Mouse (Mus musculus): ENCODE data around the gene Krtap1-3. TPM values are rescaled to one million over a fixed set of nuclear protein-coding genes. Genes with fewer than 3 reads are reported as not detected.

Gene Krtap1-3
- polyA plus RNA-seq, 1 experiment, result not detected

DNA sequence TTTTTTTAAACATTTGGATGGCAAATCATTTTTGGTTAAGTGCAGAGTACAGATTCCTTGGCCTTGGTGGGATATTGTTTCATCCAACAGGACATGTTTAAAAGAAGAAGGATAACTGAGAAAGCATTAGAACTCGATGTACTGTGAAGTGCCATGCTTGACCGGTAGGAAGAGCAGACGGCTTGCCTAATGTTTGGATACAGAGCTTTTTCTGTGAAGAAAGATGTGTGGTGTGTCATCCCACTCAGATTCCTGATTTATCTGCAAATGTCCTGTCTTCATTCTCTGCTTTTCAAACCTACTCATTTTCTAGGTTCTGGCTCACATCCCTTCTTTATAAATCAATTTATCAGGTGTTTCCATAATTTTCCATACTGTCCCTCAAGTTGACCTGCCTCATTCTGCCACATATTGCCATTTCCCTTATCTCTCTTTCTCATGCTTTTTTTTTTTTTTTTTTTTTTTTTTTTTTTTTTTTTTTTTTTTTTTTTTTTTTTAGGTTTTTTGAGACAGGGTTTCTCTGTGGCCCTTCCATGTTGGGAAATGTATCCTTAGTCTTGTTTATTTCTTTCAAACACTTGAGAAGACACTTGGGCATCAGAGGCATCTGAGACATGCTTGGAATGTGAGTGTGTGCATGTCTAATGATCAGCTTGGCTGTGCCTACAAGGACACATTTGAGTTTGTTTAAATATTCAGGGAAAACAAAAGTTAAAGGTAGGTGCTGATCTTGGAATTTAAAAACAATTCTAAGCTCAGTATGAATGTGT, 33.0 kb downstream of the Krtap1-3 start:
- Histone ChIP-seq H3K4me3 (ENCODE audit: control insufficient read depth, low read depth, low read length) (no peak overlapping the region), H3K36me3 (ENCODE audit: control insufficient read depth, insufficient read depth, low read length) (no peaks in the 10 kb centered on the region), H3K4me1 (ENCODE audit: control insufficient read depth, insufficient read depth, low read length) (no peaks in the 10 kb centered on the region), H3K27me3 (ENCODE audit: control insufficient read depth, insufficient read depth, low read length) (no peaks in the 10 kb centered on the region), H3K27ac (ENCODE audit: control insufficient read depth, insufficient read depth, low read depth, low read length) (no peak overlapping the region)
- TF ChIP-seq CTCF (IDR thresholded peaks at IDR 0.05; ENCODE audit: control insufficient read depth, insufficient read depth, insufficient replicate concordance, low read depth, low read length) (no peak), POLR2A (IDR thresholded peaks at IDR 0.05; ENCODE audit: control insufficient read depth, low read depth, low read length) (no peak)

DNA sequence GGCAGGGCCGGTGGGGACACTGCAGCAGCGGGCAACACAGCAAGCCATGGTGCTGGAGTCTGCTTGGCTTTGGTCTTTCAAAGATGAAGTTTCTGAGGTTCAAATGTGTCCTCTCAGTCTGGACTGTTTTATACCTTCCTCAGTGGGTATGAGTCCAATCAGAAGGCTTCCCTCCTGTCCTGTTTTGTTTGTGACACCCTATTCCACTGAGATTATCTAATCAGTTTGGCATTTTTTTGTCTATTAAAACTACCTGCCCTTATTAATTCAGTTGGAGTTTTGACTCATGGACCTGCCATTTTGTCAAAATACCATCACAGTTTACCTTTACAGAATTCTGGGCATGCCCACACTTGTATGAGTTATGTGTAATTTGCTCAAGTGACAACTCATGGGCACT, 34.4 kb downstream of the Krtap1-3 start, which contains the start of gene Krtap3-2:
Krtap3-2 (minus strand) TSS at position 101 of the 400 bp plus-strand sequence.
- Histone ChIP-seq H3K36me3 (ENCODE audit: control insufficient read depth, insufficient read depth, low read length) (no peaks in the 10 kb centered on the region), H3K4me3 (ENCODE audit: control insufficient read depth, low read depth, low read length) (no peak within 1 kb of the TSS), H3K4me1 (ENCODE audit: control insufficient read depth, insufficient read depth, low read length) (no peaks in the 10 kb centered on the region), H3K27ac (ENCODE audit: control insufficient read depth, insufficient read depth, low read depth, low read length) (no peak within 1 kb of the TSS), H3K27me3 (ENCODE audit: control insufficient read depth, insufficient read depth, low read length) (no peaks in the 10 kb centered on the region)
- TF ChIP-seq CTCF (IDR thresholded peaks at IDR 0.05; ENCODE audit: control insufficient read depth, insufficient read depth, insufficient replicate concordance, low read depth, low read length), result no peak
- no peak for TF ChIP-seq POLR2A (IDR thresholded peaks at IDR 0.05; ENCODE audit: control insufficient read depth, low read depth, low read length)

DNA sequence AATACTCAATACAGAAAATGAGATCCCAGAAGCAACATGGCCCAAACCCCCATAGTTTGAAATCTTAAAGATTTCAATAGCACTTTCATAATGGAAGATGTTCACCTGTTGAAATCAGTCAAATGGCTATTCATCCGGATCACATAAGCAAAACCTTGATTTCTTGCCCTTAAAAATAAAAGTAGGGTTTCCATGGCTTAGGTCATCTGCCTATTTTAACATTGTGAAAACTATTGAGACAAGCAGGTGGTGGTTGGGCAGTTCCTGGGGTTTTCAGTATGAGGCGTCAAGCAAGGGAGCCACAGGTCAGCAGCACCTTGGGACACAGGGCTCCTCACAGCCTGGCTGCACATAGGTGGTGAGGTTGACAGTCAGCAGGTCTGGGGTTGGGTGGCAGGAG, 34.9 kb downstream of the Krtap1-3 start:
- H3K4me1 ChIP-seq (ENCODE audit: control insufficient read depth, insufficient read depth, low read length), result no peaks in the 10 kb centered on the region
- no peak overlapping the region for H3K4me3 ChIP-seq (ENCODE audit: control insufficient read depth, low read depth, low read length)
- H3K27me3 ChIP-seq (ENCODE audit: control insufficient read depth, insufficient read depth, low read length), result no peaks in the 10 kb centered on the region
- no peak for TF ChIP-seq POLR2A (IDR thresholded peaks at IDR 0.05; ENCODE audit: control insufficient read depth, low read depth, low read length)
- no peak for TF ChIP-seq CTCF (IDR thresholded peaks at IDR 0.05; ENCODE audit: control insufficient read depth, insufficient read depth, insufficient replicate concordance, low read depth, low read length)
- no peaks in the 10 kb centered on the region for H3K36me3 ChIP-seq (ENCODE audit: control insufficient read depth, insufficient read depth, low read length)
- H3K27ac ChIP-seq (ENCODE audit: control insufficient read depth, insufficient read depth, low read depth, low read length), result no peak overlapping the region

DNA sequence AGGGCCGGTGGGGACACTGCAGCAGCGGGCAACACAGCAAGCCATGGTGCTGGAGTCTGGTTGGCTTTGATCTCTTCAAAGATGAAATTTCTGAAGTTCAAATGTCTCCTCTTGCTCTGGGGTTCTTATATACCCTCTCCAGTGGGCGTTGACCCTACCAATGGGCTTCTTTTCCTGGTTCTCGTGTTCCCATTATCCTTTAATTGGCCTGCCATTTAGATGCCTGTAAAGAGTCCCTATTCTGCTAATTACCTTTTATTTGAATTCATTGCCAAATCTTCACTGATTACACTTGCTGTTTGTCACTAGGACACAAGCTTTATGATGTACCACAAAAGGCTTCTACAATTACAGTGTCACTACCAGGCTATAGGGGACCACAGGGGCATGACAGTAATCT, 40.4 kb downstream of the Krtap1-3 start, which contains the start of gene Krtap3-3:
Krtap3-3 (minus strand) TSS at position 101 of the 400 bp plus-strand sequence.
- H3K27me3 ChIP-seq (ENCODE audit: control insufficient read depth, insufficient read depth, low read length), result no peaks in the 10 kb centered on the region
- H3K4me1 ChIP-seq (ENCODE audit: control insufficient read depth, insufficient read depth, low read length), result no peaks in the 10 kb centered on the region
- TF ChIP-seq POLR2A (IDR thresholded peaks at IDR 0.05; ENCODE audit: control insufficient read depth, low read depth, low read length), result no peak
- no peak for TF ChIP-seq CTCF (IDR thresholded peaks at IDR 0.05; ENCODE audit: control insufficient read depth, insufficient read depth, insufficient replicate concordance, low read depth, low read length)
- no peaks in the 10 kb centered on the region for H3K36me3 ChIP-seq (ENCODE audit: control insufficient read depth, insufficient read depth, low read length)
- no peak within 1 kb of the TSS for H3K27ac ChIP-seq (ENCODE audit: control insufficient read depth, insufficient read depth, low read depth, low read length)
- H3K4me3 ChIP-seq (ENCODE audit: control insufficient read depth, low read depth, low read length), result no peak within 1 kb of the TSS

DNA sequence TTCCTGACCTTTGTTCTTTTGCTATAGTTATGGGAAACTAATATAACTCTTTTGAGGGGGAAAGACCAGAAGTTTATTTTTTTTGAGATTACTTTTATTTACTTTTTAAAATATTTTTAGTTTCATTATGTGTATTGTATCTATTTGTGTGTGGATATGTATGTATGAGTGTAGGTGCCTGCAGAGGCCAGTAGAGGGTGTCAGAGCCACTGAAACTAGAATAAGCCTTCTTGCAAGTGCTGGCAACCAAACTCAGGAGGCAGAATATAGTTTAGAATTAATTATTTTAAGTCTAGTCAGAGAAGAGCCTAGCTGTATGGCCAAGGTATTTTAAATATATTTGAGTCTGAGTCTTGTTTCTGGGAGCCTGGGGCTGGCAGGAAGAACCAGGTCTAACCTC, 43.2 kb downstream of the Krtap1-3 start:
- H3K27me3 ChIP-seq (ENCODE audit: control insufficient read depth, insufficient read depth, low read length), result no peaks in the 10 kb centered on the region
- H3K36me3 ChIP-seq (ENCODE audit: control insufficient read depth, insufficient read depth, low read length), result no peaks in the 10 kb centered on the region
- H3K27ac ChIP-seq (ENCODE audit: control insufficient read depth, insufficient read depth, low read depth, low read length), result no peak overlapping the region
- H3K4me3 ChIP-seq (ENCODE audit: control insufficient read depth, low read depth, low read length), result no peak overlapping the region
- no peaks in the 10 kb centered on the region for H3K4me1 ChIP-seq (ENCODE audit: control insufficient read depth, insufficient read depth, low read length)
- TF ChIP-seq CTCF (IDR thresholded peaks at IDR 0.05; ENCODE audit: control insufficient read depth, insufficient read depth, insufficient replicate concordance, low read depth, low read length) (no peak), POLR2A (IDR thresholded peaks at IDR 0.05; ENCODE audit: control insufficient read depth, low read depth, low read length) (no peak)

Other genes starting within 250 kb of the Krtap1-3 start
- gene Krt27, start 240.2 kb downstream of the Krtap1-3 start, polyA plus RNA-seq (2012; rRNA removed), result not detected in 2 replicates
- gene Krt28, start 216.4 kb downstream of the Krtap1-3 start, polyA plus RNA-seq (2012; rRNA removed), result 0.11 and 0.25 TPM in 2 replicates
- gene Krt10, start 202.0 kb downstream of the Krtap1-3 start, polyA plus RNA-seq (2012; rRNA removed), result 1.8 TPM in 2 replicates
- 0.07 TPM in 1 of 2 replicates, not detected in the other for gene Krt12, start 169.1 kb downstream of the Krtap1-3 start, polyA plus RNA-seq (2012; rRNA removed)
- gene Krt20, start 153.2 kb downstream of the Krtap1-3 start, polyA plus RNA-seq (2012; rRNA removed), result 0.06 and 0.14 TPM in 2 replicates
- gene Krt23, start 98.2 kb downstream of the Krtap1-3 start, polyA plus RNA-seq (2012; rRNA removed), result 0.24 and 0.53 TPM in 2 replicates
- 0.22 and 0.26 TPM in 2 replicates for gene Krt39, start 70.0 kb downstream of the Krtap1-3 start, polyA plus RNA-seq (2012; rRNA removed)
- not detected in 2 replicates for gene Krt40, start 48.2 kb downstream of the Krtap1-3 start, polyA plus RNA-seq (2012; rRNA removed)
- gene Krtap3-3, start 40.5 kb downstream of the Krtap1-3 start, polyA plus RNA-seq (2012; rRNA removed), result not detected in 2 replicates
- gene Krtap3-2, start 34.5 kb downstream of the Krtap1-3 start, polyA plus RNA-seq (2012; rRNA removed), result not detected in 2 replicates
- gene Gm11939, start 31.9 kb downstream of the Krtap1-3 start, polyA plus RNA-seq (2012; rRNA removed), result not detected in 2 replicates
- gene Krtap3-1, start 24.7 kb downstream of the Krtap1-3 start, polyA plus RNA-seq (2012; rRNA removed), result 0.48 TPM in 1 of 2 replicates, not detected in the other
- not detected in 2 replicates for gene Krtap1-5, start 10.3 kb downstream of the Krtap1-3 start, polyA plus RNA-seq (2012; rRNA removed)
- gene Krtap1-4, start 7.7 kb downstream of the Krtap1-3 start, polyA plus RNA-seq (2012; rRNA removed), result not detected in 2 replicates
- not detected in 2 replicates for gene Krtap9-3, start 6.8 kb upstream of the Krtap1-3 start, polyA plus RNA-seq (2012; rRNA removed)
- not detected in 2 replicates for gene Gm11938, start 12.0 kb upstream of the Krtap1-3 start, polyA plus RNA-seq (2012; rRNA removed)
- gene Gm11937, start 18.9 kb upstream of the Krtap1-3 start, polyA plus RNA-seq (2012; rRNA removed), result not detected in 2 replicates
- 0.13 and 0.26 TPM in 2 replicates for gene Krtap2-4, start 23.5 kb upstream of the Krtap1-3 start, polyA plus RNA-seq (2012; rRNA removed)
- not detected in 2 replicates for gene Gm11562, start 29.1 kb upstream of the Krtap1-3 start, polyA plus RNA-seq (2012; rRNA removed)
- gene Krtap4-1, start 36.9 kb upstream of the Krtap1-3 start, polyA plus RNA-seq (2012; rRNA removed), result not detected in 2 replicates
- gene Krtap4-2, start 43.7 kb upstream of the Krtap1-3 start, polyA plus RNA-seq (2012; rRNA removed), result not detected in 2 replicates
- gene Krtap4-7, start 52.8 kb upstream of the Krtap1-3 start, polyA plus RNA-seq (2012; rRNA removed), result not detected in 2 replicates
- gene Gm11555, start 58.9 kb upstream of the Krtap1-3 start, polyA plus RNA-seq (2012; rRNA removed), result not detected in 2 replicates
- not detected in 2 replicates for gene Gm11563, start 67.6 kb upstream of the Krtap1-3 start, polyA plus RNA-seq (2012; rRNA removed)
- 0.15 TPM in 1 of 2 replicates, not detected in the other for gene Krtap4-6, start 74.6 kb upstream of the Krtap1-3 start, polyA plus RNA-seq (2012; rRNA removed)
- gene Gm14190, start 99.4 kb upstream of the Krtap1-3 start, polyA plus RNA-seq (2012; rRNA removed), result not detected in 2 replicates
- not detected in 2 replicates for gene Gm14180, start 143.0 kb upstream of the Krtap1-3 start, polyA plus RNA-seq (2012; rRNA removed)
- gene Gm11595, start 181.6 kb upstream of the Krtap1-3 start, polyA plus RNA-seq (2012; rRNA removed), result not detected in 2 replicates
- gene Krtap4-8, start 189.4 kb upstream of the Krtap1-3 start, polyA plus RNA-seq (2012; rRNA removed), result not detected in 2 replicates
- not detected in 2 replicates for gene Krtap4-9, start 193.9 kb upstream of the Krtap1-3 start, polyA plus RNA-seq (2012; rRNA removed)
- not detected in 2 replicates for gene Gm11596, start 202.1 kb upstream of the Krtap1-3 start, polyA plus RNA-seq (2012; rRNA removed)
- gene Gm11569, start 207.6 kb upstream of the Krtap1-3 start, polyA plus RNA-seq (2012; rRNA removed), result not detected in 2 replicates
- gene Gm11554, start 213.1 kb upstream of the Krtap1-3 start, polyA plus RNA-seq (2012; rRNA removed), result not detected in 2 replicates
- gene Krtap4-13, start 218.6 kb upstream of the Krtap1-3 start, polyA plus RNA-seq (2012; rRNA removed), result 0.14 and 0.28 TPM in 2 replicates
- 0.22 and 0.34 TPM in 2 replicates for gene Gm11564, start 224.3 kb upstream of the Krtap1-3 start, polyA plus RNA-seq (2012; rRNA removed)
- not detected in 2 replicates for gene 2300003K06Rik, start 246.7 kb upstream of the Krtap1-3 start, polyA plus RNA-seq (2012; rRNA removed)